Mouse (Mus musculus) brain, adult 2 months (tissue): ENCODE data around the gene Mpig6b.

Source experiments
- DNase-seq: peaks from one replicate; pipeline ENCODE4 v3.0.0; 2011; ENCODE audit warnings: low read depth, low spot score

Mpig6b gene

GRCm38 (mm10) chr17:35060071-35060470, 5.9 kb downstream of the Mpig6b start:
- no peak for DNase-seq

- peak; percentile 77 for DNase-seq
Measured at GRCm38 (mm10) chr17:35058911-35059892, 6.8 kb downstream of the Mpig6b start, which contains the start of gene Ddah2. Gene Ddah2, plus strand, starts transcription at chr17:35059035.

- DNase-seq, result no peak
Measured at GRCm38 (mm10) chr17:35058316-35058715, 7.7 kb downstream of the Mpig6b start.

- no peak for DNase-seq
Measured at GRCm38 (mm10) chr17:35057090-35057489, 8.9 kb downstream of the Mpig6b start.

- no peak for DNase-seq
Measured at GRCm38 (mm10) chr17:35055691-35056495, 10.1 kb downstream of the Mpig6b start.

- DNase-seq, result no peak
Measured at GRCm38 (mm10) chr17:35052271-35052798, 13.6 kb downstream of the Mpig6b start.

- DNase-seq, result peak; percentile 77
Measured at GRCm38 (mm10) chr17:35051156-35052086, 14.6 kb downstream of the Mpig6b start.

GRCm38 (mm10) chr17:35050126-35050750, 15.7 kb downstream of the Mpig6b start:
- DNase-seq, result peak; percentile 29

GRCm38 (mm10) chr17:35049561-35050016, 16.4 kb downstream of the Mpig6b start, which contains the start of gene Clic1:
Gene Clic1, plus strand, starts transcription at chr17:35049966.
- DNase-seq, result no peak

GRCm38 (mm10) chr17:35048932-35049440, 17.0 kb downstream of the Mpig6b start:
- no peak for DNase-seq

- no peak for DNase-seq
Measured at GRCm38 (mm10) chr17:35048149-35048931, 17.6 kb downstream of the Mpig6b start.

- no peak for DNase-seq
Measured at GRCm38 (mm10) chr17:35047688-35048087, 18.3 kb downstream of the Mpig6b start.

- peak; percentile 98 for DNase-seq
Measured at GRCm38 (mm10) chr17:35046681-35047455, 19.1 kb downstream of the Mpig6b start, which contains the start of gene Msh5. Gene Msh5, minus strand, starts transcription at chr17:35046745.

- DNase-seq, result no peak
Measured at GRCm38 (mm10) chr17:35045807-35046680, 19.9 kb downstream of the Mpig6b start.

GRCm38 (mm10) chr17:35044904-35045806, 20.8 kb downstream of the Mpig6b start:
- no peak for DNase-seq

- no peak for DNase-seq
Measured at GRCm38 (mm10) chr17:35043794-35044193, 22.2 kb downstream of the Mpig6b start.
